Mouse (Mus musculus) CH12F3 (cell line): Measurements from ENCODE around the gene Col9a2.

ENCODE experiments used
- in situ Hi-C: fragments of 300-500 bp; cut with MboI; formaldehyde crosslinking; loops from 2 replicates; pipeline ENCODE4 v1.14.3; 2020; ENCODE audit warnings: low sequenced_read_pairs

The Col9a2 gene

DNA sequence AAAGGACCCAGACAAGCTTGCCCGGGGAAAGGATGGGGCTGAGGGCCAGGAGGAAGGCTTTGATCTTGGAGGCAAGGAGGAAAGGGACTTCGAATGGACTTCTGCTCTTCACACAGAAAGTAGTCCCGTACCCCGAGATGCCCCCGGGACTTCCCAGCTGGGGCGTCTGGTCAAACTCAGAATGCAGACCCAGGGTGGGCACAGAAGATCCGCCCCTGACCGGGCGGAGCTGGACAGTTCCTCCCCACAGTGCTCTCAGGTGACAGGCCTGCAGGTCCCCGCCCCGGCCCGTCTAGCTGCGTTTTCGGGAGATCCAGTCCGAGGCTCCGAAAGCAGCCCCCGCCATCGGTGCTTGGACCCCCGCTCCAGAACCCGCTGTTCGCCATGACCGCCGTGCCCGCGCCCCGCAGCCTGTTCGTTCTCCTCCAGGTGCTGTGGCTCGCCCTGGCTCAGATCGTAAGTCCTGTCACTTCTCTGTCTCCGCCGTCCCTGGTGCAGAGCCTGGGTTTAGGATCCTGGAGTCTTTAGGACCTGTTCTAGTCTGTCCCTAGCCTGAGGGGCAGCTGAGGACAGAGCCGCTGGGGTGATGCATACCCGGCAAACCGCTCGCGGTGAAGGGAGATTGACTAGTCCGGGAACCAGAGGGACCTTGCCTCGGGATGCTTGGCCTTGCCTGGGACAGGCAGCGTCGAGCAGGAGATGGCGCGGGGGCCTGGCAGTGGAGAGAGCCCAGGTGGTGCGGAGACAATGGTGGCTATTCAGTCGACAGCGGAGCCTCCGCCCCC, at the start of gene Col9a2:
Gene Col9a2 (plus strand): TSS at position 55 of the 785 bp plus-strand sequence.
- in situ Hi-C loops = loop anchor here (10.0 kb wide), 1 partner anchor 55 kb away; no protein-coding TSS in a partner anchor

DNA sequence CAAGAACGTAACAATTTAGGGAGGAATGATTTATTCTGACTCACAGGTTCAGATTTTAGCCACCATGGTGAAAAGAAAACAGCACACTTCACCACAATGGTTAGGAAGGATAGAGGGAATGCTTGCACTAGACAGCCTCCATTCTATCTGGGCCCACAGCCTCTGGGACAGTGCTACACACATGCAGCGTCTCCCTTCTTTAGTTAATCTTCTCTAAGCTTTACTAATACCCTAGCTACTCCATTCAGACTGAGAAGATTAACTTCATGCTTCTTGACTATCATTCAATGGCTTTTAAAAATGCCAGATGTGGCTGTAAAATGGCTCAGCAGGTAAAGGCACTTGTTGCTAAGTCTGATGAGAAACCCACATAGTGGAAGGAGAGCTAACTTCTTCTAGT, 46.9 kb upstream of the Col9a2 start:
- in situ Hi-C loops = no loop called here

DNA sequence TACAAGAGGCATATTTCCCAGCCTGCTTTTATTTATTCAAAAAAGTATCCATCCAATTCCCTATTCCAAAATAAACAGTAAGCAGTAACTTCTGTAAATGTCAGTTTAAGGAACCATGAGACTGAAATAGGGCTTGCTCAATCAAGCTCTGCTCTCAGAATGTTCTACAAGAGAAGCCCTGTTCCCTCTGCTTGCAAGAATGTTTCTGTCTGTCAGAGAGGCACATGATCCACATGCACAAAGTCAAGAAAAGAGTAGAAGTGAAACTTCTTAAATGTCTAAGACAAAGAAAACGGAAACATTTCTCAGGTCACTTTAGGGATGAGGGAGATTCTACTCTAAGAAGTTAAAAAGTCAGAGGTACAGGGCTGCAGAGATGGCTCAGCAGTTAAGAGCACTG, 46.2 kb upstream of the Col9a2 start:
- in situ Hi-C loops = no loop called here

- in situ Hi-C loops = no loop called here
Measured at GRCm38 (mm10) chr4:120995911-120996310, 43.3 kb upstream of the Col9a2 start.

DNA sequence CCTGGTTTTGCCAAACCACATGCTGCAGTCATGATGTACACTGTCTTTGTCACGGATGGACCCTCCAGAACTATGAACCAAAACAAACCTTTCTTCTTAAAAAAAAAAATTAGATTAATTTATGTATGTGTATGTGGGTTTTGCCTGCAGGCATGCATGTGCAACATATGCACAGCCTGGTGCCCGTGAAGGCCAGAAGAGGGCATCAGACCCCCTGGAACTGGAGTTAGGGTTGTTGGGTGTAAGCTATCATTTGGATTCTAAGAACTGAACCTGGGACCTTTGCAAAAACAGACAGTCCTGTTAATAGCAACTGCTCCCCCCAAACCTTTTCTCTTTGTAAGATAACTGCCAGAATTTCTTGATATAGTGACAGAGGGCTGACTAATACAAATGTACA, 38.1 kb upstream of the Col9a2 start:
- in situ Hi-C loops = no loop called here

DNA sequence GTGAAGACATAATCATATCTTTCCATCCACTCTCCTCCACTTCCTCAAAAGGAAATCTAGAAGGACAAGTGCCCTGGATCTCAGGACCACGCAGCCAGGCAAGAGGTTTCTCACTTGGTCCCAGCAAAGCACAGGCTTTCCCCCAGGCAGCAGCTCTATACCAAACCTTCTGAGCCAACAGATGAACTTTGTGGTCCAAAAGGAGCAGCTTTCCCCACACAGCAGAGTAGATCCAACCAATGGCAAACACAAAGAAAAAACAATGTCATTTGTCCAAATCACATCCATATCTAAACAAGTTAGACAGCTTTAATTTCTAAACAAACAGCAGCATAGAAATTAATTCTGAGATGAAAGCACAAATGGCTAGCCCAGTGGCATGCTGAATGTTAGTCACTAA, 37.5 kb upstream of the Col9a2 start:
- in situ Hi-C loops = no loop called here

GRCm38 (mm10) chr4:121002400-121003171, 36.6 kb upstream of the Col9a2 start:
- in situ Hi-C loops = no loop called here

DNA sequence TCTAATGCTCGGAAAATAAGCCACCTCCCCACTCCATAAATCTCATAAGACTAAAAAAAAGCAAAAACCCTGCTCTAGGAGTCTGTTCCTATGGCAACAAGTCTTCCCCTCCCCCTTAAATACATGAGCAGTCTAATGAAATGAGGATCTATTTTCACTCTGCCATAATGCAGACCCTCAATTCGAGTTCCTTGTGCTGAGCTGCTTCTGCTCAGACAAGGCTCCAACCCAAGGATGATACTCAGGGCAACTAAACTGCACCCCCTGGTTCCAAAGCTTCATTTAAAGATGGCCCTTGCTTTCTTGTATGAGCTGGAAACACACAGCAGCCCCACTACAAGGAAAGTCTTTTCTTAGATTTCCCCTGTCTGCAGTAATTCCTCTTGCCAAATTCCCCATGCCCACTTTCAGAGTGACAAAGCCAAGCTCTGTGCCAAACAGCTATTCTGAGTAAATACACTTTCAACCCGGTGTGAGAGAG, 35.5 kb upstream of the Col9a2 start:
- in situ Hi-C loops = no loop called here

DNA sequence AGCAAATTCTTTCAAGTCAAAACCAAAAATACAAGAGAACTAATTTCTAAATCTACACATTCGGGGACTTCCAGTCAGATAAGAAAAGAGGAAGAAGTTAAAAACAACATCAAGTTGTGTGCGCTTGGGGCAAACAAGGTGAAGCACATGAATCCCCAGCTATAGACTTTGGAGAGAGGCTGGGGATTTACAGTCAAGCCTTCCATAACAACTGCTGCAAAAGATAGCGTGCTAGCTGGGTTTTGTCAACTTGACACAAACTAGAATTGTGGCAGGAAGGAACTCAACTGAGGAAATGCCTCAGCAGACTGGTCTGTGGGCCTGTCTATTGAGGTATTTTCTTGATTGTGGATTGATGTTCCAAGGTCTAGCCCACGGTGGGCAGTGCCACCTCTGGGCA, 34.5 kb upstream of the Col9a2 start:
- in situ Hi-C loops = no loop called here

- in situ Hi-C loops = no loop called here
Measured at GRCm38 (mm10) chr4:121007006-121007405, 32.2 kb upstream of the Col9a2 start.

GRCm38 (mm10) chr4:121008071-121008745, 31.0 kb upstream of the Col9a2 start:
- in situ Hi-C loops = no loop called here

DNA sequence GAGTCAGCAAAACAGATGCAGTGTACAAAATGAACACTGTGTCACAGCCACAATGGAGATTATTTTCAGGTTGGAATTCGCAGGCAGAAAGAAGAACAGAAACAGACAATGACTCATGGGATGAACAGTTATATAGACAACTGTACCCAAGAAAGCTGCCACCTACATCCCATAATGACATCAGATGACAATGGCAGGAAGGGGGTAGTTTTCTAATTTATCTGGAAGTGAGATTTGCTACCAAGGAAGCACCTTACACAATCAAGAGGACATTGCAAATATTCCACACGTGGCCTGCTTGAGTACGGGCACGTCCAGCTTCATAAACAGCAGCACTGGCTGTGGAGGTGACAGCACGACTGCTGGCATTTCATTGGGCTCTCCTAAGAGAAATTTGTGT, 30.0 kb upstream of the Col9a2 start:
- in situ Hi-C loops = no loop called here

- in situ Hi-C loops = no loop called here
Measured at GRCm38 (mm10) chr4:121010770-121011549, 28.2 kb upstream of the Col9a2 start.

- in situ Hi-C loops = no loop called here
Measured at GRCm38 (mm10) chr4:121014594-121015267, 24.5 kb upstream of the Col9a2 start.

- in situ Hi-C loops = no loop called here
Measured at GRCm38 (mm10) chr4:121015268-121015659, 23.9 kb upstream of the Col9a2 start.

- in situ Hi-C loops = no loop called here
Measured at GRCm38 (mm10) chr4:121016021-121016898, 22.9 kb upstream of the Col9a2 start.

DNA sequence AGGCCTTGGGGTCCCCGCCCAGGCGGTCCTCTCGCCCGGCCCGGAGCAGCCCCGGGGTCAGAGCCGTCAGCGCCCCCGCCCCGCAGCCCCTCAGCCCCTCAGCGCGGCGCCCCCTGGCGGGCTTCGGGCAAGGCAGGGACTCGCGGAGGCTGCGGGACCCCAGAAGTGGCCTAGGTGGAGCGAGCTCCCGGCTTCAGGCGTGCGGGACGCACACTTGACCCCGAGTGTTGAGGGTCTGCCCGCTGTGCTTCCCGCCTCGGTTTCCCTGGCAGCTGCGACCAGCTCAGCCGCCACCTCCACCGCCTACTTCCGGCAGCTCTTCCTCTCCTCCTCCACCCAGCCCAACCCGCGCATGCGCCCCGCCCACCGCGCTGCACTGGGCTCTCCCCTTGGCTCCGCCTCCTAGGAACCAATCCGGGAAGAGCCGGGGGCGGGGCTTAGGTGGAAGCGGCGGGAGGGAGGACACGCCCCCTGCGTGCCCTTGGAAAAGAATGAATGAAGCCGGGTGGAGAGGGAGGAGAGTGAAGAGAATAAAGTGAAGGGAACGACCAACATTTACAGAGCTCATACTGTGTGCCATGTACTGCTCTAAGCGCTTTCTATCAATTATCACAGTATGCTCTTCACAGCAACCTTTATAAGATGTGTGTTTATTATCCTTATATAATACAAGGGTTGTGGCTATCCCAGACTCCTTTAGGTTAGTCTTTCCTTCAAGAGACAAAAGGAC, 22.1 kb upstream of the Col9a2 start, which contains the start of gene Smap2:
Gene Smap2 (minus strand): TSS at position 320 of the 730 bp plus-strand sequence.
- in situ Hi-C loops = no loop called here

DNA sequence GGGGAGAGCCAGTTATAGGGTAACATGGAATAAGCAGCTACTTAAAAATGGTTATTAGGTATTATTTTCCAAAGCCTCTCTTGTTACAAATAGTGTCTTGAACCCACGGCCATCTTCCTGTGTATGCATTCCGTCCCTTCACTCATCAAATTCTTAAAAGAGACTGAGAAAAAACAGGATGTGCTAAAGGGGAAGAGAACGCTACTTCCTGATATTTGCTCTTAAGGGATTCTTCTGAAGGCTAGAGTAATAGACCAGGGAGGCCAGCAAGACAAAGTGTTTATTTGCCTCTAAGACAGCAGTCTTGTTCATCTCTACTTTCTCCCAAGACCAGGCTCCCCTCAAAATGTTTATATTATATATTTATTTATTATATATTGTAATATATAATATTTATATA, 20.9 kb upstream of the Col9a2 start:
- in situ Hi-C loops = no loop called here
